8 mouse cellular contexts compared by ENCODE assay signal in the genomic region with DNA sequence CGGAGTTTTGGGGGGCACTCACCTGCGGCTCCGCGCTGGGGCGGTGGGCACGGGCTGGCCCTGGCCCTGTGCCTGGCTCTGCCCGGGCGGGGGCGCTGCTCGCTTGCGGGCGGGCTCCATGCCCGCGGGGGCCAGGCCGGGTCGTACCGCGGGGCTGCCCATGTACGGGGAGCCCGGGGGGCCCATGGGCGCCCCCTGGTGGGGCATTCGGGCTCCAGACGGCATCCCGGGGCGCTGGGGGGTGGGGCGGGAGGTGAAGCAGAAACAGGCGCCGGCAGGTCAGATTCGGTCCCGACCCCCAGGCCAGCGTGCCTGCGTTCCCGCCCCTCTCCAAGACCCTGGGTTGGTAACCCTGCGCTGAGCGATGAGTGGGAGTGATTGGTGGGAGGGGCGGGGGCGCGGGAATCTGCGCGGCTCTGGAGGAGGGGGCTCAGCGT. TPM values are rescaled to one million over a fixed set of nuclear protein-coding genes. Genes with fewer than 3 reads are reported as not detected.
DNase-seq lines count a peak whose midpoint lies in the region; ATAC-seq lines count a peak whose summit lies in the region.

No protein-coding gene starts in this region.

- DNase-seq in left cerebral cortex, postnatal 4 days = peak; percentile 54
- DNase-seq in left cerebral cortex, adult 8-10 months (ENCODE audit: low spot score in 2 of 2) = no peak
- peak; percentile 28 to 66 for DNase-seq in cerebellum, adult 18-20 months
- DNase-seq in gastrocnemius, adult 18-20 months (ENCODE audit: low spot score) = peak; percentile 58
- DNase-seq in liver, embryonic 13.5 days = no peak
- peak; percentile 74 for DNase-seq in neural tube, embryonic 10.5 days (ENCODE audit: extremely low spot score, low spot score)
- DNase-seq in yolk sac, embryonic 10.5 days (ENCODE audit: low spot score) = peak; percentile 56

- H3K9ac ChIP-seq in hindbrain, embryonic 15.5 days = peak overlapping the region; percentile 71
- peak overlapping the region; percentile 41; the same call in 1 of the 2 replicates for H3K9ac ChIP-seq in liver, embryonic 13.5 days

- no peaks in the 10 kb centered on the region for H3K9me3 ChIP-seq in hindbrain, embryonic 15.5 days
- no peaks in the 10 kb centered on the region for H3K9me3 ChIP-seq in liver, embryonic 13.5 days (replicated peaks)

- no peaks in the 10 kb centered on the region for H3K27me3 ChIP-seq in hindbrain, embryonic 15.5 days
- H3K27me3 ChIP-seq in liver, embryonic 13.5 days = peaks cover 86% of the 10 kb centered on the region

- intact Hi-C loops in left cerebral cortex, postnatal 4 days (cut with DNase I) = loop anchor here (5.0 to 10.0 kb wide), 2 partner anchors 54 to 114 kb away; no protein-coding TSS in a partner anchor

- peak overlapping the region; percentile 48 for H3K4me3 ChIP-seq in hindbrain, embryonic 15.5 days
- peak overlapping the region; percentile 50 for H3K4me3 ChIP-seq in liver, embryonic 13.5 days (replicated peaks)

- H3K4me1 ChIP-seq in hindbrain, embryonic 15.5 days (replicated peaks) = peaks cover 79% of the 10 kb centered on the region
- H3K4me1 ChIP-seq in liver, embryonic 13.5 days (replicated peaks) = peaks cover 32% of the 10 kb centered on the region

- ATAC-seq in hindbrain, embryonic 15.5 days (ENCODE audit: low FRiP score, low read depth) = peak; percentile 7
- ATAC-seq in liver, embryonic 13.5 days (ENCODE audit: low read depth) = no peak

- peak overlapping the region; percentile 65 for H3K27ac ChIP-seq in hindbrain, embryonic 15.5 days (replicated peaks)
- no peak overlapping the region for H3K27ac ChIP-seq in liver, embryonic 13.5 days

- WGBS in hindbrain, embryonic 15.5 days = under 1% methylated on average over 38 of the region's 41 CpGs
- WGBS in liver, embryonic 13.5 days (ENCODE audit: insufficient replicate concordance) = 1% methylated on average over 41 of the region's 41 CpGs

- H3K4me2 ChIP-seq in hindbrain, embryonic 15.5 days = peak overlapping the region; percentile 86
- H3K4me2 ChIP-seq in liver, embryonic 13.5 days = peak overlapping the region; percentile 68

- H3K36me3 ChIP-seq in hindbrain, embryonic 15.5 days = peaks cover 22% of the 10 kb centered on the region
- H3K36me3 ChIP-seq in liver, embryonic 13.5 days = no peaks in the 10 kb centered on the region

RNA-seq across cellular contexts. Expression of a gene that starts 12.0 kb away (rescaled TPM):
- total RNA-seq in left cerebral cortex, postnatal 4 days (2021) = 10 to 100 TPM; 28.7 to 33.7 TPM
- 10 to 100 TPM; 63.7 to 82.2 (median 70.9) TPM for total RNA-seq in left cerebral cortex, adult 8-10 months (2022)
- total RNA-seq in gastrocnemius, adult 18-20 months (2021) = 10 to 100 TPM in 1 of 2 experiments, 1 to 10 TPM in 1; 8.9 to 10.3 TPM
- 18.7 and 19.0 TPM in 2 replicates for polyA plus RNA-seq in hindbrain, embryonic 15.5 days (2015; fragmentation: Nextera tagmentation; extraction: Ambion mirVana)
- polyA plus RNA-seq in liver, embryonic 13.5 days (2015; fragmentation: Nextera tagmentation; extraction: Ambion mirVana) = 11.8 and 12.7 TPM in 2 replicates

RNA-seq across cellular contexts. Expression of a gene that starts 21.3 kb away (rescaled TPM):
- 10 to 100 TPM; 52.9 to 54.7 TPM for total RNA-seq in left cerebral cortex, postnatal 4 days (2021)
- 10 to 100 TPM; 80.5 to 93.3 (median 83.7) TPM for total RNA-seq in left cerebral cortex, adult 8-10 months (2022)
- 100 to 1,000 TPM; 108 to 112 TPM for total RNA-seq in gastrocnemius, adult 18-20 months (2021)
- polyA plus RNA-seq in hindbrain, embryonic 15.5 days (2015; fragmentation: Nextera tagmentation; extraction: Ambion mirVana) = 78.7 and 82.1 TPM in 2 replicates
- polyA plus RNA-seq in liver, embryonic 13.5 days (2015; fragmentation: Nextera tagmentation; extraction: Ambion mirVana) = 72.6 and 81.6 TPM in 2 replicates

RNA-seq across cellular contexts. Expression of a gene that starts 25.6 kb away (rescaled TPM):
- 100 to 1,000 TPM; 179 to 183 TPM for total RNA-seq in left cerebral cortex, postnatal 4 days (2021)
- total RNA-seq in left cerebral cortex, adult 8-10 months (2022) = 100 to 1,000 TPM in 2 of 4 experiments, 10 to 100 TPM in 2; 98.6 to 117 (median 104) TPM
- 100 to 1,000 TPM; 199 to 207 TPM for total RNA-seq in gastrocnemius, adult 18-20 months (2021)
- polyA plus RNA-seq in hindbrain, embryonic 15.5 days (2015; fragmentation: Nextera tagmentation; extraction: Ambion mirVana) = 134 and 138 TPM in 2 replicates
- polyA plus RNA-seq in liver, embryonic 13.5 days (2015; fragmentation: Nextera tagmentation; extraction: Ambion mirVana) = 1.9 and 2.2 TPM in 2 replicates

RNA-seq across cellular contexts. Expression of a gene that starts 42.0 kb away (rescaled TPM):
- not detected for total RNA-seq in left cerebral cortex, postnatal 4 days (2021)
- total RNA-seq in left cerebral cortex, adult 8-10 months (2022) = under 1 TPM in 2 of 4 experiments, not detected in 2; 0.11 to 0.16 TPM
- total RNA-seq in gastrocnemius, adult 18-20 months (2021) = not detected
- 0.10 and 0.18 TPM in 2 replicates for polyA plus RNA-seq in hindbrain, embryonic 15.5 days (2015; fragmentation: Nextera tagmentation; extraction: Ambion mirVana)
- not detected in 2 replicates for polyA plus RNA-seq in liver, embryonic 13.5 days (2015; fragmentation: Nextera tagmentation; extraction: Ambion mirVana)

RNA-seq across cellular contexts. Expression of a gene that starts 57.8 kb away (rescaled TPM):
- under 1 TPM in 1 of 2 experiments, not detected in 1; 0.60 TPM for total RNA-seq in left cerebral cortex, postnatal 4 days (2021)
- 1 to 10 TPM in 2 of 4 experiments, under 1 TPM in 2; 0.65 to 4.1 (median 2.1) TPM for total RNA-seq in left cerebral cortex, adult 8-10 months (2022)
- 100 to 1,000 TPM; 101 to 107 TPM for total RNA-seq in gastrocnemius, adult 18-20 months (2021)
- 0.14 and 0.26 TPM in 2 replicates for polyA plus RNA-seq in hindbrain, embryonic 15.5 days (2015; fragmentation: Nextera tagmentation; extraction: Ambion mirVana)
- polyA plus RNA-seq in liver, embryonic 13.5 days (2015; fragmentation: Nextera tagmentation; extraction: Ambion mirVana) = 0.10 and 0.15 TPM in 2 replicates

Comparison
In these comparisons a context has a peak if more than half of its experiments do, and no peak if none do; other contexts are left out.
1. DNase-seq: peak in left cerebral cortex, postnatal 4 days (single experiment), cerebellum, adult 18-20 months (2 of 2), gastrocnemius, adult 18-20 months (single experiment), neural tube, embryonic 10.5 days (single experiment) and yolk sac, embryonic 10.5 days (single experiment); none in left cerebral cortex, adult 8-10 months (0 of 2) and liver, embryonic 13.5 days (single experiment).